Mouse (Mus musculus): Measurements from ENCODE around the gene Tbrg1. TPM values are rescaled to one million over a fixed set of nuclear protein-coding genes. Genes with fewer than 3 reads are reported as not detected.

The Tbrg1 gene
- polyA plus RNA-seq, 1 experiment from 2014 or later: 46.7 TPM

- Histone ChIP-seq H3K9me3 (replicated peaks; ENCODE audit: control insufficient read depth, low read length) (no peaks in the 10 kb centered on the region), H3K36me3 (ENCODE audit: control insufficient read depth, insufficient read depth) (no peaks in the 10 kb centered on the region), H3K9ac (ENCODE audit: low read depth, low read length) (peak within 1 kb of the TSS; percentile 63), H3K4me3 (ENCODE audit: low read depth, low read length) (peak within 1 kb of the TSS; percentile 73), H3K4me1 (ENCODE audit: control insufficient read depth, low read depth, low read length) (peaks cover 12% of the 10 kb centered on the region), H3K4me2 (ENCODE audit: low read depth, low read length) (peak within 1 kb of the TSS; percentile 75), H3K27me3 (ENCODE audit: control insufficient read depth, insufficient read depth, low read depth, low read length) (no peaks in the 10 kb centered on the region), H3K27ac (ENCODE audit: low read length) (peak within 1 kb of the TSS; percentile 42; the same call in 1 of the 2 replicates)
- ATAC-seq (ENCODE audit: low read depth): peak; percentile 98
- under 1% methylated on average over 45 of the region's 45 CpGs for WGBS (ENCODE audit: insufficient replicate concordance)
These were observed 43.8 kb downstream of the Tbrg1 start, which contains the start of gene Spa17 for GRCm38 (mm10) chr9:37613182-37613910. TSS of gene Spa17 (minus strand) at chr9:37613722.

- H3K36me3 ChIP-seq (ENCODE audit: control insufficient read depth, insufficient read depth): no peaks in the 10 kb centered on the region
- H3K4me1 ChIP-seq (ENCODE audit: control insufficient read depth, low read depth, low read length): peaks cover 12% of the 10 kb centered on the region
- H3K27me3 ChIP-seq (ENCODE audit: control insufficient read depth, insufficient read depth, low read depth, low read length): no peaks in the 10 kb centered on the region
- no peak overlapping the region for H3K4me3 ChIP-seq (ENCODE audit: low read depth, low read length)
- ATAC-seq (ENCODE audit: low read depth): no peak
- H3K27ac ChIP-seq (ENCODE audit: low read length): no peak overlapping the region
- no peak overlapping the region for H3K4me2 ChIP-seq (ENCODE audit: low read depth, low read length)
- H3K9ac ChIP-seq (ENCODE audit: low read depth, low read length): no peak overlapping the region
- 59% methylated on average over 4 of the region's 4 CpGs for WGBS (ENCODE audit: insufficient replicate concordance)
- no peaks in the 10 kb centered on the region for H3K9me3 ChIP-seq (replicated peaks; ENCODE audit: control insufficient read depth, low read length)
These were observed 47.6 kb downstream of the Tbrg1 start for GRCm38 (mm10) chr9:37609558-37609957.

- ATAC-seq (ENCODE audit: low read depth): peak; percentile 12; the same call in 1 of the 2 replicates
- Histone ChIP-seq H3K9ac (ENCODE audit: low read depth, low read length) (no peak overlapping the region), H3K4me2 (ENCODE audit: low read depth, low read length) (no peak overlapping the region), H3K4me3 (ENCODE audit: low read depth, low read length) (no peak overlapping the region), H3K9me3 (replicated peaks; ENCODE audit: control insufficient read depth, low read length) (no peaks in the 10 kb centered on the region), H3K27ac (ENCODE audit: low read length) (no peak overlapping the region), H3K36me3 (ENCODE audit: control insufficient read depth, insufficient read depth) (no peaks in the 10 kb centered on the region), H3K27me3 (ENCODE audit: control insufficient read depth, insufficient read depth, low read depth, low read length) (no peaks in the 10 kb centered on the region), H3K4me1 (ENCODE audit: control insufficient read depth, low read depth, low read length) (peaks cover 10% of the 10 kb centered on the region)
- WGBS (ENCODE audit: insufficient replicate concordance): 26% methylated on average over 3 of the region's 3 CpGs
These were observed 52.0 kb downstream of the Tbrg1 start for GRCm38 (mm10) chr9:37605089-37605488.

- WGBS (ENCODE audit: insufficient replicate concordance): 19% methylated on average over 2 of the region's 2 CpGs
- H3K4me1 ChIP-seq (ENCODE audit: control insufficient read depth, low read depth, low read length): peaks cover 12% of the 10 kb centered on the region
- H3K27ac ChIP-seq (ENCODE audit: low read length): no peak overlapping the region
- no peak overlapping the region for H3K9ac ChIP-seq (ENCODE audit: low read depth, low read length)
- H3K9me3 ChIP-seq (replicated peaks; ENCODE audit: control insufficient read depth, low read length): no peaks in the 10 kb centered on the region
- ATAC-seq (ENCODE audit: low read depth): peak; percentile 89
- H3K4me2 ChIP-seq (ENCODE audit: low read depth, low read length): no peak overlapping the region
- no peaks in the 10 kb centered on the region for H3K27me3 ChIP-seq (ENCODE audit: control insufficient read depth, insufficient read depth, low read depth, low read length)
- H3K36me3 ChIP-seq (ENCODE audit: control insufficient read depth, insufficient read depth): no peaks in the 10 kb centered on the region
- H3K4me3 ChIP-seq (ENCODE audit: low read depth, low read length): no peak overlapping the region
These were observed 56.4 kb downstream of the Tbrg1 start for GRCm38 (mm10) chr9:37600538-37601205.

Other genes with a start within 250 kb of the Tbrg1 start
- 0.11 and 0.14 TPM in 2 replicates for gene Robo3, start 224.1 kb downstream of the Tbrg1 start, polyA plus RNA-seq (2015; fragmentation: Nextera tagmentation; extraction: Ambion mirVana)
- gene Msantd2, start 168.0 kb downstream of the Tbrg1 start, polyA plus RNA-seq (2015; fragmentation: Nextera tagmentation; extraction: Ambion mirVana): 2.5 and 2.7 TPM in 2 replicates
- 15.7 and 16.0 TPM in 2 replicates for gene Esam, start 129.2 kb downstream of the Tbrg1 start, polyA plus RNA-seq (2015; fragmentation: Nextera tagmentation; extraction: Ambion mirVana)
- 0.16 and 0.34 TPM in 2 replicates for gene Vsig2, start 118.1 kb downstream of the Tbrg1 start, polyA plus RNA-seq (2015; fragmentation: Nextera tagmentation; extraction: Ambion mirVana)
- gene Nrgn, start 104.4 kb downstream of the Tbrg1 start, polyA plus RNA-seq (2015; fragmentation: Nextera tagmentation; extraction: Ambion mirVana): 4.9 and 6.3 TPM in 2 replicates
- 5.4 and 5.5 TPM in 2 replicates for gene Siae, start 101.6 kb downstream of the Tbrg1 start, polyA plus RNA-seq (2015; fragmentation: Nextera tagmentation; extraction: Ambion mirVana)
- 1.9 and 2.1 TPM in 2 replicates for gene Spa17, start 43.6 kb downstream of the Tbrg1 start, polyA plus RNA-seq (2015; fragmentation: Nextera tagmentation; extraction: Ambion mirVana)
- gene Panx3, start 11.9 kb upstream of the Tbrg1 start, polyA plus RNA-seq (2015; fragmentation: Nextera tagmentation; extraction: Ambion mirVana): not detected in 2 replicates
- not detected in 2 replicates for gene Olfr160, start 58.9 kb upstream of the Tbrg1 start, polyA plus RNA-seq (2015; fragmentation: Nextera tagmentation; extraction: Ambion mirVana)
- not detected in 2 replicates for gene Olfr874, start 87.8 kb upstream of the Tbrg1 start, polyA plus RNA-seq (2015; fragmentation: Nextera tagmentation; extraction: Ambion mirVana)
- gene Olfr875, start 114.5 kb upstream of the Tbrg1 start, polyA plus RNA-seq (2015; fragmentation: Nextera tagmentation; extraction: Ambion mirVana): not detected in 2 replicates
- gene Olfr876, start 145.7 kb upstream of the Tbrg1 start, polyA plus RNA-seq (2015; fragmentation: Nextera tagmentation; extraction: Ambion mirVana): not detected in 2 replicates
- gene Olfr877, start 197.0 kb upstream of the Tbrg1 start, polyA plus RNA-seq (2015; fragmentation: Nextera tagmentation; extraction: Ambion mirVana): not detected in 2 replicates
- not detected in 2 replicates for gene Olfr145, start 239.4 kb upstream of the Tbrg1 start, polyA plus RNA-seq (2015; fragmentation: Nextera tagmentation; extraction: Ambion mirVana)

Data from liver, embryonic 16.5 days (tissue).